Mouse (Mus musculus) kidney, adult 8-10 months (tissue): ENCODE data around the gene Syne3.

Source experiments
- DNase-seq, 2 experiments: peaks; one replicate each; pipeline ENCODE4 v3.0.0; 2022

Gene Syne3

GRCm38 (mm10) chr12:104960421-104960820 lies 49.2 kb downstream of the Syne3 start:
- DNase-seq, result no peak

DNA sequence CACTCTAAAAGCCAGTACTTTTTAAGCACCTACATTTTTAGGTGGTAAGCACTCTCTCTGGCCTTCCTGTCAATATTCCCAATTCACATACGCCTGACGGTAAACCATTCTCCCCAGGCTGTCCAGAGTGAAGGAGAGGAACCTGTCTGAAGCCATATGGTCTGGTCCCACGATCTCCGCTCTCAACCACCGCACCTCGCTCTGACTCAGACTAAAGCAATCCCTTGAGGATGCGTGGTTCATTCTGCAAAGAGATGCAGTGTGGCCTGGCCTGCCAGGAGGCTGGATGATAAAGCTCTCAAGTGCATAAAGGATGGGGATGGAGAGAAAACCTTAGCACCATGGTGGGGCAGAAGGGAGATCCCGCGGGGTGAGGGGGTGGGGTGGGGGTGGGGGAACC lies 49.6 kb downstream of the Syne3 start:
- no peak for DNase-seq

- DNase-seq, result no peak
These were observed 51.3 kb downstream of the Syne3 start for GRCm38 (mm10) chr12:104958263-104958662.

- no peak for DNase-seq
These were observed 52.4 kb downstream of the Syne3 start for GRCm38 (mm10) chr12:104957165-104957564.

- peak in 1 of 2 experiments; percentile 48 for DNase-seq
These were observed 53.2 kb downstream of the Syne3 start for GRCm38 (mm10) chr12:104956406-104956805.

DNA sequence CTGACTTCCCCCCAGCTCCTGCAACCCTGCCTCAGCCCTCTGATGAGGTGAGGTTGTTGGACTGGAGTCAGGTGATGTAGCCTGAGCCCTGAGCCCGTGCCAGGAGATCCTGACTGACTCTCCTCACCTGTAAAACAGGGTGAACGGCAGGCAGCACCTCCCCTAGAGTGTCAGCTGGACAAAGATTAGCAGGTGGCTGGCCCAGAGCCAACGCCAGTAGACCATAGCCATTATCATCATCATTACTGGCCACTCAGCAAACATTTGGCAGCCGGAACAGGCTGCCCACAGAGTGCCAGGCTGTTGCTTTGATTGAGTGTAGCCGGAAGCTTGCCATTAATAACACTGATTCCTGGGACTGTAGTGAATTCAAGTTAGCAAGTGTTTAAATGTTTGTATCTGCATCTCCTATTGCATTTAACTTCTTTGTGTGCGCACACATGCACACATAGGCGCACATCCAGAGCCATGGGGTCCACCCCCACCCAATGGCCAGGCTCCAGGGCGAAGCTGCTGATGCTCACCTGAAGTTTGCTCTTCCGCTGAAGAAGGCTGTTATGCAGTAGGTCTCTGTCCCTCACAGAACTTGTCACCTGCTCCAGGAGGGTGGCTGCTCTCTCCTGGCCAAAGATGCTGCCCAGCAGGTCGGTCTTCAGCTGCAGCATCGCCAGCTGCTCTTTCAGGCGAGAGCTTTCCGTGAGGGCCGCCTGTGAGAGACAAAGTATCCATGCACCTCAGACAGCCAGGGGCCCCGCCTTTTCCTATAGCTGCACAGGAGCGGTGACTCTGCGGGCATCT lies 54.4 kb downstream of the Syne3 start:
- DNase-seq, result peak; percentile 90

- peak; percentile 56 to 77 for DNase-seq
These were observed 55.7 kb downstream of the Syne3 start for GRCm38 (mm10) chr12:104953941-104954340.

GRCm38 (mm10) chr12:104952458-104952857 lies 57.2 kb downstream of the Syne3 start:
- peak; percentile 54 to 77 for DNase-seq

DNA sequence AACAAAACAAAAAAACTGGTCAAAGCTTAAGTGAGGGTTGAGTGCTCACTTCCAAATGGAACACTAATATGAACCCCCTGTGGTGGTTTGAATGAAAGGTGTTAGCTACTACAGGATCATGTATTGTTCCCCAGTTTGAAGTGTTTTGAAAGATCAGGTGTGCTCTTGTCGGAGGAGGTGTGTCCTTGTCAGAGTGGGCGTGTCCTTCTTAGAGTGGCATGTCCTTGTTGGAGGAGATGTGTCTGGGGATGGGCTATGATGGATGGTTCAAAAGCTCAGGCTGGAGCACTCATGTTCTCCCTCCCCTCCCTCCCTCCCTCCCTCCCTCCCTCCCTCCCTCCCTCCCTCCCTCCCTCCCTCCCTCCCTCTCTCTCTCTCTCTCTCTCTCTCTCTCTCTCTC lies 61.7 kb downstream of the Syne3 start:
- DNase-seq, result no peak

DNA sequence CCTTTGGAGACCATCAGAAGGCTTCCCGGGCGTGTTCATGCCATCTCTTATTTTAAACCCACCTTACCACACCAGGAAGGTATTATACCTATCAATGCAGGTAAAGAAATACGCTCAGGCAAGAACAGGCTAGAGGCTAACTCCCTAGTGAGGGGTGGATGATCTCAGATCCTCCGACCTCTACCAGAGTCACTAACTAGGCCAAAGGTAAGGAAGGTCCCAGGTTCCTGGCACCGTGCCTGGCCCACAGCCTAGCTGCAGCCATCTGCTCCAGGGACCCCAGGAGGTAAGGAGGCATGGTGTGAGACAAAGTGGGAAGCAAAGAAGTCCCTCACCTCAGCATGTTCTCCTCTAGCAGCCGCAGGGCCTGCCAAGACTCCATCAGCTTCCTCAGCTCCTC lies 63.4 kb downstream of the Syne3 start:
- DNase-seq, result no peak

DNA sequence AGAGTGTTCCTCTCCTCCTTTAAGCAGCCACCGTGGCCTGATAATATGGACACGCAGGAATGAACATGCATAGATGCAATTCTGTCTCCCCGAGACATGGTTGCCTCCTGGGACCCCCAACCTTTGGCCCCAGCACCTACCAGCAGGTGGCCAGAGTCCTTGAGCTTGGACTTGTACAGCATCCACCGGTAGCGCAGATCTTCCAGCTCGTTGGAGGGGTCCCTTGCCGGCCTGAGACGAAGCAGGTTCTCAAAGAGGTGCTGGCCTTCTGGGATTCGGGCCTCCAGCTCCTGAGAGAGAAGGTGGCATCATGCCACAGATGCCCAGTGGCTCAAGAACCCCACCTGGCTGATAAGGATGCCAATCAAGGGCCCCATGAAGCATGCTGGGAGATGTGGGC lies 69.1 kb downstream of the Syne3 start:
- no peak for DNase-seq

DNA sequence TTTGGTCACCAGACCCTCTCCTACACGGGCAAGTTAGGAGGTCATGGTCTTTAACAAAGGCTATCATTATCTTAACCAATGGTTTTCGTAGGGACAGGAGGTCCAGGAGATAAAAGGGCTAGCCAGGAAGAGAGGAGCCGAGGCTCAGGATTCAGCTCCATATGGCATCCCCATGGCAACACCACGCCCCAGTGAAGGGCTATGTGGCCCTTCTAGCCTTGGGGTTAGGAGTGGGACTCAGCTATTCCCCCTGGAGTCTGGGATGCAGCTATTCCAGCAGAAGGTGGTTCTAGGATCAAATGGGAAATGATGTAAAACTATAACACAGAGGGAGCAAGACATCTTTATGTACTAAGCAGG lies 69.6 kb downstream of the Syne3 start:
- no peak for DNase-seq

DNA sequence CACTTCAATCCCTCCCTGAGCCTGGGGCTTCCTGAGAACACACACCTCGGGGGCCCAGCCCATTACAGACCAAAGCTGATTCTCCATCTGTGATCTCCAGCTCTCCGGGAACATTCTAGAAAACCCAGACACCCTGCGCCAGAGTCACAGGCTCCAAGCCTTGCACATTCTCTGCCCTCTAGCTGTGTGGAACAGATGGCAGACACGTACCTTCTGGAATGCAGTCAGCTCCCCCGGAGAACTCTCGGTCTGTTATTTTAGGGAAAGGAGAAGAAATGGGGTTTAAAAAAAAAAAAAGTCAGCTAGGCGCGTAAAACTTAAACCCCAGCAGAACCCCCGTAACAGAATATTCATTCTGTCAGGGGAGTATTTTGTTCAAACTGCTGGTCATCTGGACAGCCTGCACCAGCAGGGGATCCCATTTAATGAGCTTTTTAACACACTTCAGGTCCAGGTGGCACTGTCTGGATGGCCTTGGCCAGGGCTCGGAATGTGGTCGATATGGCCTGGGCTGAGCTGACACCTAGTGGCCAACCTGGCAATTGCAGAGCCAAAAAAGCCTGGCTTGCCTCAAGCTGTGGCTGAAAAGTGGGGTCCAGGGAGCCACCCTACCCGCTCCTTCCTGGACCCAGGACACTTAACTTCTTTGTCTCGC lies 70.1 kb downstream of the Syne3 start:
- peak; percentile 38 to 77 for DNase-seq

GRCm38 (mm10) chr12:104938935-104939334 lies 70.7 kb downstream of the Syne3 start:
- no peak for DNase-seq

DNA sequence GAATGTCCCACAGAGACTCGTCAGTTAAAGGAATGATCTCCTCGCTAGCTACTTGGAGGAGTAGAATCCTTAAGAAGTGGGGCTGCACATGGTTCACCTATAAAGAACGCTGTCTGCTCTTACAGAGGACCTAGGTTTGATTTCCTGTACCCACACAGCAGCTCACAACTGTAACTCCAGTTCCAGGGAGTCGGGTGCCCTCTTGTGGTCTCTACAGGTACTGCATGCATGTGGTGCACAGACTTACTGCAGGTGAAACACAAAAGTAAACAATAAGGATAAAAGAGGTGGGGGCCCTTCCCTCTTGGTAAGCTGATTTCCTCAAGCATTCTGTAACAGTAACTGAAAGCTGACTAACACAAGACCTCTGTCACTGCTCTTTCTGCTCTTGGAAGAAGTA lies 73.4 kb downstream of the Syne3 start:
- DNase-seq, result peak in 1 of 2 experiments; percentile 59

DNA sequence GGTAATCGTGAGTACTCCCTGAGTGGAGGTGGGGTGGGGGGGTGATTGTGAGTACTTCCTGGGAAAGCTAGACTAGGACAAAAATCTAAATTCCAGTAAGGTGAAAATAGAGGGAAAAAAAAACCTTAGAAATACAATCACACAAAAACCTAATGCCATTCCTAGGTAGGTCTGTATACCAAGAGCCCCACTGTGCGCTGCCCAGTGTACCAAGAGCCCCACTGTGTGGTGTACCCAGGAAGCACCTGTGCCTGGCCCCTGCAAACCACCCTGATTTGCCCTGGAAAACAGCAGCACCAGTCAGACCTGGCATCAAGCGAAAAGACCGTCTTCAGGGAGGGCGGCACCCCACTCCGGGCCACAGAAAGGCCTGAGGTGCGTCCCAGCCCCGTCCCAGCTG lies 74.5 kb downstream of the Syne3 start:
- DNase-seq, result no peak

- no peak for DNase-seq
These were observed 75.8 kb downstream of the Syne3 start for GRCm38 (mm10) chr12:104933800-104934199.

DNA sequence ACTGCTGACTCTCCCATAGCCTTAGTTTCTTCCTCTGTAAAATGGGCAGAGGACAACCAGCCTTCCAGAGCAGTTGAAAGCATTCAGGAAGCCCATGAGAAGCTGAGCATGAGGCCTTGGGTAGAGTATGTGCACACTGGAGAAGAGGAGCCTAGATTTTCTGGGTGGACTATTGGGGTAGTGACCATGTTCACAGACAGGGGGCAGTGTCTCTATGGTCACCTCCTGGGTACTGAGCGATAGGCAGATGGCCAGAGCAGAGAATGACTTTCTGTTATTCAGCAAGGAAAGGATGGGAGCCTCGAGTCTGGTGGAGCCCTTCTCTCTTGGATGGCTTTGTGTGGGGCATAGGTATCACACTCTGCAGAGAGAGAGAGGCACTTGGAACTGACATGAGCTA lies 76.4 kb downstream of the Syne3 start:
- DNase-seq, result peak in 1 of 2 experiments; percentile 27

- no peak for DNase-seq
These were observed 83.8 kb downstream of the Syne3 start for GRCm38 (mm10) chr12:104925765-104926164.

GRCm38 (mm10) chr12:104925035-104925434 lies 84.6 kb downstream of the Syne3 start:
- no peak for DNase-seq

DNA sequence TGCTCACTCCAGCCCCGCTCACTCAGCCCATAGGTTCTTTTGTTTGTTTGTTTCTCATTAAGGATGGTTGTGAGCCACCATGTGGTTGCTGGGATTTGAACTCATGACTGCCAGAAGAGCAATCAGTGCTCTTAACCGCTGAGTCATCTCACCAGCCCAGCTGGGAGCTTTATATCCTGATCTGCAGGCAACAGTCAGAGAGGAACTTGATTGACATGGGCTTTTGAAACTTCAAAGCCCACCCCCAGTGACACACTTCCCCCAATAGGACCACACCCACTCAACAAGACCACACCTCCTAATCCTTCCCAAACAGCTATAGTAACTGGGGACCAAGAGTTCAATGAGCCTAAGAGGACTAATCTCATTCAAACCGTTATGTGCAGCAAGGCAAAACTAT lies 85.1 kb downstream of the Syne3 start:
- no peak for DNase-seq

GRCm38 (mm10) chr12:104923948-104924388 lies 85.6 kb downstream of the Syne3 start:
- peak; percentile 62 to 65 for DNase-seq

DNA sequence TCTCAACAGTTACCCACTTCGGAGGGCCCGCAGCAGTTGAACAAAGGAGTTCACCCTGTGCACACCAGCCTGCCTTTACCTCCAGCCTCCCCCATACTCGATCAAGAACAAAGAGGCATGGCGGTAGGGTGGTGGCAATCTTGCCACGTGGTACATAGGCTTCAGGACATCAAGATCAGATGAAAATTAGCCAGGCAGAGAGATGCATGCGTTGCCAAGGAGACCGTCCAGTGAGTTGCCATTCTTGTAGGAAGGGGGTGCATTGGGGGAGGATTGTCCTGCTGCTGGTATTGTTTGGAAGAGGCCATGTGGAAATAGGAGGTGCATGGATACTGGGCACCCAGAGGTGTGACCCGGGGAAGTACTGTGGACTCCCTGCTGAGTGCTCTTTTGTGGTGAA lies 87.0 kb downstream of the Syne3 start:
- DNase-seq, result no peak

DNA sequence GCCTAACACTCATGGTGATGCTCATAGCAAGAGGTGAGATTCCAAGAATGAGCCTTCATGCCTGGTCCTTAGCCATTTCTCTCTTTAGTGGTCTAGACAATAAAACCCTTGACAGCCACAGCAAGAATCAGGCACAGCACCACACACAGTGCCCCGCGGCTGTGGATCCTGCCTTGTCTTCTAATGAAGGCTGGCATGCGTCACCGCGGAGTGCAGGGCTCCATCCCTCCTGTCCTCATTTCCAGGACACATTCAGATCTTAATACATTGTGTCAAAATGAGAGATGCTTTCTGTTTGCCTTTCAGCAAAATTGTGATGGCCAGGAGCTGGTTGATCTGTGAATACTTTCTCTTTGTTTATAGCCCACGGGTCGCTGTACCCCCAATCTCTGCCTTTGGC lies 88.5 kb downstream of the Syne3 start:
- no peak for DNase-seq

- no peak for DNase-seq
These were observed 90.4 kb downstream of the Syne3 start for GRCm38 (mm10) chr12:104919247-104919646.
